Mouse (Mus musculus): ENCODE data around the gene Adgrg1.

The Adgrg1 gene

DNA sequence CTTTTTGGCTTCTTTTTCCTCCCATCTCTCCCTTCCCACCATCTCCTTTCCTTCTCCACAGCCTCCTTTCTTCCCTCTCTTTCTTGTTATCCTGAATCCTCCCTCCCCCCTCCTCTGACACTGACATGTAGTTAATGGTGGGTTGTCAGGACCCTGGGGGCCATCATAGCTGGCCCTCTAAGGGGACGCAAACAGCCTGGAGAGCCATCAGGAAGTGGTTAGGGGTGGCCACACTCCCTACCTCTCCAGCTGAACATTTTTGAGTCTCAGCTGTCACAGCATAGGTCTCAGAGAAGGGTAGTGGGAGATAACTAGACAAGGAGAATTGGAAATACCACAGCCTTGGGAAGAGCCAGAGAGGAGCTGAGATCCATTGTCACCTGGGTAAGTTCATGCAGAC is 20.0 kb downstream of the Adgrg1 start:
- no peak for DNase-seq (ENCODE audit: extremely low read depth, low read depth, low spot score)

GRCm38 (mm10) chr8:94995336-94995893 is 20.9 kb downstream of the Adgrg1 start:
- DNase-seq (ENCODE audit: extremely low read depth, low read depth, low spot score): no peak

DNA sequence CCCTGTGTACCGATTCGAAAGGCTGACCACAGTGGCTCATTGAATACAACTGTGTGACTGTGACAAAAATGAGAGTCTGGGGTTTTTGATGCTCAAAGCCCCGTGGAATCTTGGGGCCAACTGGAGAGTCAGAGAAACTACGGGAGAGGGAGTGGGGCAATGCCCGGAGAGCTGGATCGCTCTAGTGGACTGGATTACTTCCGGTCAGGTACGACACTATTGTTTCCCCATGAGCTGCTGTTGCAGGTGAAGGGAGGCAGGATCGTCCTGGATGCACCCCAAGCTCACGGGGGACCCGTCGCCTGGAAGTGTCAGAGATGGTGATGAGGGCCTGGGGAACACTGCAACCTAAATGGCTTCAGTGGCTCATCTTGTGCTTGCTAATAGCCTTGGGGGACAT is 21.5 kb downstream of the Adgrg1 start:
- no peak for DNase-seq (ENCODE audit: extremely low read depth, low read depth, low spot score)

DNA sequence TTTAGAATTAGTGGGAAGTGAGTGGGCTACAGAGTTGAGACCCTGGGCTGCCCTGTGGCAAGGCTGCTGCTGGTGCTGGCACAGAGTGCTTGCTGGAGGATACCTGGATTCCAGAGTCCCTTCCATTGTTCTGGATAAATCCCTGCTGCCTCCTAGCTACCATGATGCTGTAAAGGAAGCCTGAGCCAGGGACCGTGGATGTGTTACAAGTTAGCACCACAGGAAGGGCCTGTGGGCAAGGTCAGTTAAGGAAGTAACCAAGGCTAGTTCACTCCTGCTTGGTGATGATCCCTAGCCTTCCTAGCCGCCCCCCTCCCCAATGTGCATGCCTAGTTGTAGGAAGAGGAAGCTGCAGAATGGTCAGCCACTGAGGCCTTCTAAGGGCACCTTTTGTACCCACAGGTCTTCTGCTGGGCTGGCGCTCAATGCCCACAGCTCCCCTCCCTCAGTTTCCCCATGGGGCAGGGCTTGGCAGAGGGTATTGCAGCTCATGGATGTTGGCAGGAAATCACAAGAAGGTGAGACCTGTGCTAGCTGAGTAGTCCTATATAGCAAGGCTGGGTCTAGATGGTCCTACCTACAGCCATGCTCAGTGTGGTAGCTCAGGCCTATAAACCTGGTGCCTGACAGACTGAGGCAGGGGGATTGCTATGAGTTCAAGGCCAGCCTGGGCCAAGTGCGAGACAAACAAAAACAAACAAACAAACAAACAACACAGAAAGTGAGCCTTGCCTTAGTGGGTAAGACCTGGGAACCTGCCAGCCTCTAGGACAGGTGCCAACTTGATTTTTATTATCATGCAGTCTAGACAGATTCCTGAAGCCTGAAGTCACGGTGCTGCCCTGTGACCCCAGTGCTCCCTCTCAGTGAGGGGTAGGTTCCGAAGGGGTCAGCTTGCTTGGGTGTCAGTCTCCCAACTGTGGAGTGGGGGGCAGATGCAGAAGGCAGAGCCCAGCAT is 22.6 kb downstream of the Adgrg1 start:
- DNase-seq (ENCODE audit: extremely low read depth, low read depth, low spot score): no peak

DNA sequence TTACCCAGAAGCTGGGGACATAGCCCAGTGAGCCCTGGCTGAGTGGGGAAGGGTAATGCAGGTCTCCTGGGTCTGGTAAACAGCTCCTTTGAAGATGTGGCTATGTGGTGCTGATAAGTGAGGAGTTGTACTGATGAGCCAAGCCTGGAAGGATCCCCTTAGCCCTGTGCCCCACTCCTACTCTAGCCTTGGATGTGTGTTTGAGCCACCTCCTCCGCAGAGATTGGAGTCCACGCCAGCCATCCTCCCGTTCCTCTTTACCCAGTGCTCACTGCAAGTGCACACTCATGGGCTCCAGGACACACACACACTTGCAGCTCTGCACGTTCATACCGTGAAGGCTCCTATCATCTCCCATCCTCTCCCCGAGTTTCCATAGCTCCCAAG is 23.3 kb downstream of the Adgrg1 start:
- no peak for DNase-seq (ENCODE audit: extremely low read depth, low read depth, low spot score)

GRCm38 (mm10) chr8:94998431-94998830 is 23.9 kb downstream of the Adgrg1 start:
- no peak for DNase-seq (ENCODE audit: extremely low read depth, low read depth, low spot score)

DNA sequence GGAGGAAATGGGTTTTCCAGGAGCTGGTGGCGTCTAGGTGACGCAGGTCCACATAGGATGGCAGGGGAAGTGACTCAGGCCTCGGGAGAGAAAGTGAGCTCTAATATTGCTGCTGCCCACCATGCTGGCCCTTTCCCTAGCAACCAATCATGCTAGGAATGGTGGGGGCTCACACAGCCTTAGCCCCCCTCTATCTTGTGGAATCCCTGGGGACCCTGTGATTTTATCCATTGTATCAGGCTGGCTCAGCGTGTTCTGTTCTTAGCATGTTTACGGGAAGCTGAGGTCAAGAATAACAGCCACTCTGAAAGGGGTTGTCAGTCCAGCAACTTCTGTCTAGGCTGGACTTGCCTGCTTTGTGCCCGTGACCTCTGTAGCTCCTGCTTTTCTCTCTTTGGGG is 24.5 kb downstream of the Adgrg1 start:
- DNase-seq (ENCODE audit: extremely low read depth, low read depth, low spot score): no peak

DNA sequence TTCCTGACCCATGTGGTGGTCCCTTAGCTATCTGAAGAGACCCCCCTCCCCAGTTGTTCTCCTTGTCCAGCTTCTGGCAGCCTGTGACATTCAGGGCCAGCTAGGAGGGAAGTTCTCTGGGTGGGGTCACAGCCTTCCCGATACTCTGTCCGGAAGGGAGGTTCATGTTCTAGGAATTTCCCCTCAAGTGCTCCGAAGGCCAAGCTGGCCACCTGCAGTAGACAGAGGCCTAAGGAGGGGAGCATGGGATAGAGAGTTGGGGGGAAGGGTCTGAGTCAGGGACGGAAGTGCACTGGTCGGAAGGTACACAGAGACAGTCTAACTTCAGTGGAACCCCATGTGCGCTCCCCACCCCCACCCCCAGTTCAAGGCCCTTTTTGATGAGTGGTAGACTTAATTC is 25.4 kb downstream of the Adgrg1 start:
- no peak for DNase-seq (ENCODE audit: extremely low read depth, low read depth, low spot score)

- DNase-seq (ENCODE audit: extremely low read depth, low read depth, low spot score): no peak
Measured at GRCm38 (mm10) chr8:95000684-95001083, 26.1 kb downstream of the Adgrg1 start.

- no peak for DNase-seq (ENCODE audit: extremely low read depth, low read depth, low spot score)
Measured at GRCm38 (mm10) chr8:95001165-95001564, 26.6 kb downstream of the Adgrg1 start.

GRCm38 (mm10) chr8:95001655-95002054 is 27.1 kb downstream of the Adgrg1 start:
- DNase-seq (ENCODE audit: extremely low read depth, low read depth, low spot score): no peak

- DNase-seq (ENCODE audit: extremely low read depth, low read depth, low spot score): no peak
Measured at GRCm38 (mm10) chr8:95002089-95002655, 27.6 kb downstream of the Adgrg1 start.

GRCm38 (mm10) chr8:95012442-95012919 is 37.9 kb downstream of the Adgrg1 start:
- DNase-seq (ENCODE audit: extremely low read depth, low read depth, low spot score): no peak

DNA sequence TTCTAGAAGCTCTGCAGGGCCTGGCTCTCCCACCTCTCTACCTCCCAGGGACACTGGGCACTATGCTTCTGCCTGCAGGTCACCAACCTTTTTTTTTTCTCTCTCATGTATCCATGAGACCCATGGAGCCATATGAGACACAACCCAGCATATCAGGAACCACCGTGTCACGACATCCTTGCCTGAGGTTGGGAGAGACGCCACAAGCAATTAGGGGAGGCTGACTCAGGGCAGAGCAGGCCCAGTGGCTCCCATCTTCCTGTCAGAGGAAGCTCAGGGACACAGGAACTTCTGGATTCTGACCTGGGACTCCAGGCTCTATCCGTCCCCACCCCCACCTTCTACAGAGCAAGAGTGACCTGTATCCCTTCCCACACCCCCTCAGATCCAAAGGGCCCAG is 41.3 kb downstream of the Adgrg1 start:
- DNase-seq (ENCODE audit: extremely low read depth, low read depth, low spot score): no peak

GRCm38 (mm10) chr8:95016684-95017083 is 42.1 kb downstream of the Adgrg1 start:
- DNase-seq (ENCODE audit: extremely low read depth, low read depth, low spot score): no peak

DNA sequence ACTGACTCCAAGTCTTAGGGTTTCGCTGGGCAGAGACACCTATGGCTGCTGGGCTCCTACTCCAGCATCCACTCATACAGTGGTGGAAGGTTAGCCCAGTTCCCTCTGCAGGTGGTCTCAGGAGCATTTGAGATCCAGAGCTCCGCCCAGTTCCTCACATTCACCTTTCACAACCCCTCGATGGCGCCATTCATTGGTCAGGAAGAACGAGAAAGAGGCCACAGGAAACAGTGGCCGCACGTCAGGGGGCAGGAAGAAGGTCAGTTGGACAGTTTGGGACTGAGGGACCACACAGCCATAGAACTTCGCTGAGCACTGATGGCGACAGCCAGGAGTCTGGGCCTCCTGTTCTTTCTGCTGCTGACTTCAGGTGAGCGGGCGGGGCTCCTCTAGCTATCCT is 42.9 kb downstream of the Adgrg1 start, which contains the start of gene Adgrg3:
TSS of gene Adgrg3 (plus strand) at position 242 of the 400 bp plus-strand sequence.
- no peak for DNase-seq (ENCODE audit: extremely low read depth, low read depth, low spot score)

- no peak for DNase-seq (ENCODE audit: extremely low read depth, low read depth, low spot score)
Measured at GRCm38 (mm10) chr8:95017969-95018635, 43.6 kb downstream of the Adgrg1 start.

DNA sequence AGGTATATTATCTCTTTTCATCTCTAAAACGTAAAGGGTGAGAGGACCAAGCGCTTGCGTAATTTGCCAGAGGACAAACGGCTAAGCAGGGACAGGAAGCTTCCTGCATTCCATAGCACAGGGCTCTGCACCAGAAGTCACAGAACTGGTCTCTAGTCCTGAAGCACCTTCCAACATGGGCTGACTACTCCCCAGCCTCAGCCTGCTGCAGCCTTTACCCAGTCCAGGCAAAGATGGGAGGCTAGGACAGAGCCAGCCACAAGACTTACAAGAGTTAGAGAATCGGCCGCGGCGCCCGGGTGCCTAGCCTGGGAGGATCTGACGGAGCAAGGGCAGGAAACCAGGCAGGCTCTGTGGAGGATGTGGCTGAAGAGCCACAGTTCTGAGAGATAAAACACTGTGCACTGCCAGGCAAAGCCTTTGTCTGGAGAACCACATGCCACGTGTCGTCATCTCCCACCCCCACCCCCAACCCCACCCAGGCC is 45.8 kb downstream of the Adgrg1 start:
- peak; percentile 23 for DNase-seq (ENCODE audit: extremely low read depth, low read depth, low spot score)

- DNase-seq (ENCODE audit: extremely low read depth, low read depth, low spot score): no peak
Measured at GRCm38 (mm10) chr8:95020821-95021220, 46.3 kb downstream of the Adgrg1 start.

DNA sequence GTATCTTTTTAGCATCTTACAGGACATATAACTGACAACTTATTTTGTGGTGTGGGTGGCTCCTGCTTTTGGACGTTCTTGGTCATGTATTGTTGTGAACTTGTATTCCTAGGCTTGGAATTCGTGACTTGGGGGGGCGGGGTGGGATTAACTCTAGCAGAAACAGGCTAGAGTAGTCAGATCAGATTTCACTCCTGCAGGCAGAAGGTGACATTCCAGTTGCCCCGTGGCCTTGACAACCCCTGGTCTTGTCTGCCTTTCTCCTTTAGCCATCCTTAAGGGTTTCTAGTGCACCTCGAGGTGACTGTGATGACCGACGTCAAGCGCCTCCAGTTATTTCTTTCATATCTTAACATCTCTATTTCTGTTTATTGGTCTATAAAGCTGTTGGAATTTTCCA is 48.6 kb downstream of the Adgrg1 start:
- no peak for DNase-seq (ENCODE audit: extremely low read depth, low read depth, low spot score)

DNA sequence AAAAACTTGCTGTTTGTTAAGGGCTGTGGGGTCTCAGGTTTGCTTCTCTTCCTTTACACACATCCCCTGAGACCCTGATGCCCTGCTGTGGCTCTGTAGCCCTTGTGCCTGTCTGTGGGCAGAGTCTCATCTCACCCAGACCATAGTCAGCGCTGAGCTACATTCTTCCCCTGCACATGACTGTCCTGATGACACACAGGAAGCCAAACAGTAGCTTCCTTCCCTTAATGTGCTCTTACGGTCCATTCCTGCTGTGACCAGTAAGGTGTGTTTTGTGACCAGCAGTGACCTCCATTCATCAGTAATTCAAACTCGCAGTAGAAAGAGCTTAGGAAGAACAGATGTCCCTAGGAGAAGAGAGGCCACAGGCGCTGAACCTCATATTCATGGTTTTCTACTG is 49.8 kb downstream of the Adgrg1 start:
- no peak for DNase-seq (ENCODE audit: extremely low read depth, low read depth, low spot score)
